Mouse (Mus musculus): ENCODE measurements around the gene Rnf7. TPM values are rescaled to one million over a fixed set of nuclear protein-coding genes. Genes with fewer than 3 reads are reported as not detected.

Gene Rnf7
- total and polyA plus RNA-seq, 2 experiments from 2014 or later = 217 to 267 TPM

GRCm38 (mm10) chr9:96516806-96517205 is 38.3 kb upstream of the Rnf7 start:
- no peak for TF ChIP-seq CTCF (IDR thresholded peaks at IDR 0.05)
- H3K4me3 ChIP-seq (ENCODE audit: low read depth, low read length) = no peak overlapping the region
- ATAC-seq (ENCODE audit: low FRiP score) (no peak), DNase-seq (ENCODE audit: low spot score) (no peak)
- no peak overlapping the region for H3K9ac ChIP-seq (replicated peaks; ENCODE audit: low read length, poor library complexity, severe bottlenecking)
- 80% methylated on average over 3 of the region's 3 CpGs for WGBS
- H3K27ac ChIP-seq (ENCODE audit: low read depth, low read length) = no peak overlapping the region
- no peaks in the 10 kb centered on the region for H3K36me3 ChIP-seq (ENCODE audit: insufficient read depth, low read length)
- H3K4me2 ChIP-seq (ENCODE audit: low read depth, low read length, poor library complexity, severe bottlenecking) = no peak overlapping the region
- no peaks in the 10 kb centered on the region for H3K27me3 ChIP-seq (ENCODE audit: insufficient read depth, low read length)
- H3K9me3 ChIP-seq (ENCODE audit: low read length) = no peaks in the 10 kb centered on the region
- H3K4me1 ChIP-seq (ENCODE audit: insufficient read depth, low read length) = no peaks in the 10 kb centered on the region

- Histone ChIP-seq H3K27ac (ENCODE audit: low read depth, low read length) (no peak overlapping the region), H3K4me2 (ENCODE audit: low read depth, low read length, poor library complexity, severe bottlenecking) (no peak overlapping the region), H3K9me3 (ENCODE audit: low read length) (no peaks in the 10 kb centered on the region), H3K4me1 (ENCODE audit: insufficient read depth, low read length) (no peaks in the 10 kb centered on the region), H3K4me3 (ENCODE audit: low read depth, low read length) (no peak overlapping the region), H3K9ac (replicated peaks; ENCODE audit: low read length, poor library complexity, severe bottlenecking) (no peak overlapping the region), H3K36me3 (ENCODE audit: insufficient read depth, low read length) (no peaks in the 10 kb centered on the region), H3K27me3 (ENCODE audit: insufficient read depth, low read length) (no peaks in the 10 kb centered on the region)
- no peak for DNase-seq (ENCODE audit: low spot score)
- no peak for TF ChIP-seq CTCF (IDR thresholded peaks at IDR 0.05)
- ATAC-seq (ENCODE audit: low FRiP score) = no peak
- WGBS = 89% methylated on average over 5 of the region's 5 CpGs
Observed at GRCm38 (mm10) chr9:96515737-96516136, 37.3 kb upstream of the Rnf7 start.

GRCm38 (mm10) chr9:96514278-96514677 is 35.8 kb upstream of the Rnf7 start:
- Histone ChIP-seq H3K27me3 (ENCODE audit: insufficient read depth, low read length) (no peaks in the 10 kb centered on the region), H3K4me2 (ENCODE audit: low read depth, low read length, poor library complexity, severe bottlenecking) (no peak overlapping the region), H3K27ac (ENCODE audit: low read depth, low read length) (no peak overlapping the region), H3K4me1 (ENCODE audit: insufficient read depth, low read length) (no peaks in the 10 kb centered on the region), H3K36me3 (ENCODE audit: insufficient read depth, low read length) (no peaks in the 10 kb centered on the region), H3K9ac (replicated peaks; ENCODE audit: low read length, poor library complexity, severe bottlenecking) (no peak overlapping the region), H3K9me3 (ENCODE audit: low read length) (no peaks in the 10 kb centered on the region), H3K4me3 (ENCODE audit: low read depth, low read length) (no peak overlapping the region)
- no peak for TF ChIP-seq CTCF (IDR thresholded peaks at IDR 0.05)
- DNase-seq (ENCODE audit: low spot score) = no peak
- WGBS = 89% methylated on average over 5 of the region's 5 CpGs
- ATAC-seq (ENCODE audit: low FRiP score) = no peak

GRCm38 (mm10) chr9:96506011-96506498 is 27.6 kb upstream of the Rnf7 start:
- Histone ChIP-seq H3K36me3 (ENCODE audit: insufficient read depth, low read length) (no peaks in the 10 kb centered on the region), H3K9ac (replicated peaks; ENCODE audit: low read length, poor library complexity, severe bottlenecking) (0 out of 2 replicates have a peak overlapping the region, but pooled peaks have one; percentile 24), H3K4me2 (ENCODE audit: low read depth, low read length, poor library complexity, severe bottlenecking) (peak overlapping the region; percentile 43), H3K27me3 (ENCODE audit: insufficient read depth, low read length) (no peaks in the 10 kb centered on the region), H3K27ac (ENCODE audit: low read depth, low read length) (peak overlapping the region; percentile 48; the same call in 1 of the 2 replicates), H3K4me1 (ENCODE audit: insufficient read depth, low read length) (peaks cover 4% of the 10 kb centered on the region; the same call in 1 of the 2 replicates), H3K9me3 (ENCODE audit: low read length) (no peaks in the 10 kb centered on the region), H3K4me3 (ENCODE audit: low read depth, low read length) (0 out of 2 replicates have a peak overlapping the region, but pooled peaks have one; percentile 3)
- TF ChIP-seq CTCF (IDR thresholded peaks at IDR 0.05) = no peak
- WGBS = 8% methylated on average over 10 of the region's 10 CpGs
- ATAC-seq (ENCODE audit: low FRiP score) (peak; percentile 94), DNase-seq (ENCODE audit: low spot score) (peak; percentile 89)

GRCm38 (mm10) chr9:96505156-96505555 is 26.7 kb upstream of the Rnf7 start:
- H3K27me3 ChIP-seq (ENCODE audit: insufficient read depth, low read length) = no peaks in the 10 kb centered on the region
- ATAC-seq (ENCODE audit: low FRiP score) (no peak), DNase-seq (ENCODE audit: low spot score) (no peak)
- WGBS = 98% methylated on average over 4 of the region's 4 CpGs
- H3K4me2 ChIP-seq (ENCODE audit: low read depth, low read length, poor library complexity, severe bottlenecking) = no peak overlapping the region
- H3K36me3 ChIP-seq (ENCODE audit: insufficient read depth, low read length) = no peaks in the 10 kb centered on the region
- no peak overlapping the region for H3K4me3 ChIP-seq (ENCODE audit: low read depth, low read length)
- H3K9ac ChIP-seq (replicated peaks; ENCODE audit: low read length, poor library complexity, severe bottlenecking) = no peak overlapping the region
- H3K4me1 ChIP-seq (ENCODE audit: insufficient read depth, low read length) = peaks cover 4% of the 10 kb centered on the region; the same call in 1 of the 2 replicates
- H3K9me3 ChIP-seq (ENCODE audit: low read length) = no peaks in the 10 kb centered on the region
- H3K27ac ChIP-seq (ENCODE audit: low read depth, low read length) = 0 out of 2 replicates have a peak overlapping the region, but pooled peaks have one; percentile 48
- no peak for TF ChIP-seq CTCF (IDR thresholded peaks at IDR 0.05)

GRCm38 (mm10) chr9:96504116-96504895 is 25.8 kb upstream of the Rnf7 start:
- no peak for TF ChIP-seq CTCF (IDR thresholded peaks at IDR 0.05)
- no peak for ATAC-seq (ENCODE audit: low FRiP score)
- WGBS = 91% methylated on average over 17 of the region's 17 CpGs

More at GRCm38 (mm10) chr9:96504116-96504895, 25.8 kb upstream of the Rnf7 start:
- no peak overlapping the region for H3K4me3 ChIP-seq (ENCODE audit: low read depth, low read length)
- DNase-seq (ENCODE audit: low spot score) = no peak
- no peak overlapping the region for H3K27ac ChIP-seq (ENCODE audit: low read depth, low read length)
- no peaks in the 10 kb centered on the region for H3K9me3 ChIP-seq (ENCODE audit: low read length)
- H3K27me3 ChIP-seq (ENCODE audit: insufficient read depth, low read length) = no peaks in the 10 kb centered on the region
- H3K4me2 ChIP-seq (ENCODE audit: low read depth, low read length, poor library complexity, severe bottlenecking) = no peak overlapping the region
- H3K4me1 ChIP-seq (ENCODE audit: insufficient read depth, low read length) = peaks cover 4% of the 10 kb centered on the region; the same call in 1 of the 2 replicates
- H3K9ac ChIP-seq (replicated peaks; ENCODE audit: low read length, poor library complexity, severe bottlenecking) = no peak overlapping the region
- no peaks in the 10 kb centered on the region for H3K36me3 ChIP-seq (ENCODE audit: insufficient read depth, low read length)
